Mouse (Mus musculus): ENCODE measurements around the gene Dner.

- no peak for TF ChIP-seq MAFK (IDR thresholded peaks at IDR 0.05; ENCODE audit: insufficient read depth, low read depth, low read length)
- no peak for TF ChIP-seq ZC3H11A (IDR thresholded peaks at IDR 0.05; ENCODE audit: borderline replicate concordance, low read depth, low read length)
- TF ChIP-seq CHD2 (IDR thresholded peaks at IDR 0.05; ENCODE audit: low read depth, low read length), result no peak
- TF ChIP-seq ZNF384 (IDR thresholded peaks at IDR 0.05; ENCODE audit: low read depth, low read length), result no peak
Observed at GRCm38 (mm10) chr1:84382709-84383108, 313.3 kb downstream of the Dner start.

Data from ES-E14 (cell line).